Mouse (Mus musculus): ENCODE measurements around the gene Mr1.
"Not testable (repeated sequence)": the region's sequence is repeated elsewhere in the genome, so short reads cannot be mapped to it uniquely, and the experiment has no call there.

The Mr1 gene

GRCm38 (mm10) chr1:155146572-155146980, at the start of gene Mr1:
TSS of gene Mr1 (minus strand) at chr1:155146814.
- DNase-seq (ENCODE audit: low spot score) = peak; percentile 58

- no peak for DNase-seq (ENCODE audit: low spot score)
Observed at GRCm38 (mm10) chr1:155192805-155193368, 46.3 kb upstream of the Mr1 start.

DNA sequence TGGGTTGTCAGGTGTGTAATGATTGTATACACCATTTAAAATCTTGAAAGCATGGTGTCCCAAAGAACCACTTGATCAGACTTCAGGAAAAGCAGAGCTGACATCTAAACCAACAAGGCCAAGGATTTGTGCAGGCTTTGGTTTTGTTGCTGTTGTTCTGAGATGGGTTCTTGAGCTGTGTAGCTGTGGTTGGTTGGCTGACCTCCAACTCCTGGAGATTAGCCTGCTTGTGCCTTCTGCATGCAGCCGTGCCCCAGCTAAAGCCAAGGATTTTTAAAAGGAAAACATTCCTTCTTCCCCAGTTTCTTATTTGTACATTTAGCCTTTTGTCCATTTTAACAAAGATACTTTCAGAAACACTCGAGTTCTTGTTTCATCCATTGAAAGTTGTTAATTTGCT, 45.1 kb upstream of the Mr1 start:
- DNase-seq (ENCODE audit: low spot score) = no peak

- no peak for DNase-seq (ENCODE audit: low spot score)
Observed at GRCm38 (mm10) chr1:155191219-155191618, 44.6 kb upstream of the Mr1 start.

- DNase-seq (ENCODE audit: low spot score) = no peak
Observed at GRCm38 (mm10) chr1:155188656-155189055, 42.0 kb upstream of the Mr1 start.

- no peak for DNase-seq (ENCODE audit: low spot score)
Observed at GRCm38 (mm10) chr1:155184191-155184590, 37.6 kb upstream of the Mr1 start.

GRCm38 (mm10) chr1:155178192-155178924, 31.7 kb upstream of the Mr1 start:
- DNase-seq (ENCODE audit: low spot score) = no peak

DNA sequence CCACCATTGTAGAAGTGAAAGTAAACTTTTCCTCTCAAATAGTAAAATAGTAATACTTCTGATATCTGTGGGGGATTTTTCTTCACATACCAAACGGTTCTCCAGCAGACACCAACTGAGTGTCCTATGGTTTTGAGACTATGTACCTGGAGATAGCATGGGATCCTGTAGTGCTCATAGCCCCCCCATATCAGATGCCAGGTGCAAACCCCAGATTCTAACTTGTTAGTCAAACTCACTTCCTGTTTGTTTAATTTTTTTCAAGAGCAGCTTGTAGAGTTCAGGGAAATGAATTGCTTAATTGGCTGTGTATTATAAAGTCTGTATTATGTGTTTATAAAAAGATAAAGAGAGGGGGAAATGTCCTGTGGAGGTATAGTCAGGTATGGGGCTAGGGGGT, 27.8 kb upstream of the Mr1 start:
- no peak for DNase-seq (ENCODE audit: low spot score)

- DNase-seq (ENCODE audit: low spot score) = not testable (repeated sequence)
Observed at GRCm38 (mm10) chr1:155173644-155174016, 27.0 kb upstream of the Mr1 start.

DNA sequence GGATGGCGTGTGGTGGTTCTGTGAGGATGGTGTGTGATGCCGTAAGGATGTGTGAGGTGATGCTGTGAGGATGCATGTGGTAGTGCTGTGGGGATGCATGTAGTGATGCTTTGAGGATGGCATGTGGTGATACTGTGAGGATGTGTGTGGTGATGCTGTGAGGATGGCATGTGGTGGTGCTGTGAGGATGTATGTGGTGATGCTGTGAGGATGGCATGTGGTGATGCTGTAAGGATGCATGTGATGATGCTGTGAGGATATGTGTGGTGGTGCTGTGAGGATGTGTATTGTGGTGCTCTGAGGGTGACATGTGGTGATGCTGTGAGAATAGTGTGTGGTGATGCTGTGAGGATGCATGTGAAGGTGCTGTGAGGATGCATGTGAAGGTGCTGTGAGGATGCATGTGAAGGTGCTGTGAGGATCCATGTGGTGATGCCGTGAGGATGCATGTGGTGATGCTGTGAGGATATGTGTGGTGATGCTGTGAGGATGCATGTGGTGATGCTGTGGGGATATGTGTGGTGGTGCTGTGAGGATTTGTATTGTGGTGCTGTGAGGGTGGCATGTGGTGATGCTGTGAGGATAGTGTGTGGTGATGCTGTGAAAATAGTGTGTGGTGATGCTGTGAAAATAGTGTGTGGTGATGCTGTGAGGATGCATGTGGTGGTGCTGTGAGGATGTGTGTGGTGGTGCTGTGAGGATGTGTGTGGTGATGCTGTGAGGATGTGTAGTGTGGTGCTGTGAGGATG, 26.5 kb upstream of the Mr1 start:
- DNase-seq (ENCODE audit: low spot score) = no peak

- DNase-seq (ENCODE audit: low spot score) = no peak
Observed at GRCm38 (mm10) chr1:155169935-155170334, 23.3 kb upstream of the Mr1 start.

DNA sequence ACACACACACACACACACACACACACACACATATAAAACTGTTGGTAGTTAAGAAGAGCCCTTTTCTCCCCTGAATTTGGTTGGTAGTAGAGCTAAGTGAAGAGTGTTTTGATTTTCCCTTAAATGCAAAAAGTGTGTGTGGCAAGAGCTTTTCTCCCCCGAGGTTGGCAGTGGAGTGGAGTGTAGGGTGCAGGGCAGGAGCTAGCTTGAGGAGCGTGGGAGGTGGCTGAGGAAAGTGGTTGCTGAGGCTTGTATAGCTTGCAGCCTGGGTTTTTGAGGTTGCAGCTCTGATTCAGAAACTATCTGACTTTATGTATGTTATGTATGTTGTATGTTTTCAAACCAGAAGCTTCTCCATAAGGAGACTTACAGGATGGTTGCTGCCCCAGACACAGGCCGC, 20.8 kb upstream of the Mr1 start:
- no peak for DNase-seq (ENCODE audit: low spot score)

DNA sequence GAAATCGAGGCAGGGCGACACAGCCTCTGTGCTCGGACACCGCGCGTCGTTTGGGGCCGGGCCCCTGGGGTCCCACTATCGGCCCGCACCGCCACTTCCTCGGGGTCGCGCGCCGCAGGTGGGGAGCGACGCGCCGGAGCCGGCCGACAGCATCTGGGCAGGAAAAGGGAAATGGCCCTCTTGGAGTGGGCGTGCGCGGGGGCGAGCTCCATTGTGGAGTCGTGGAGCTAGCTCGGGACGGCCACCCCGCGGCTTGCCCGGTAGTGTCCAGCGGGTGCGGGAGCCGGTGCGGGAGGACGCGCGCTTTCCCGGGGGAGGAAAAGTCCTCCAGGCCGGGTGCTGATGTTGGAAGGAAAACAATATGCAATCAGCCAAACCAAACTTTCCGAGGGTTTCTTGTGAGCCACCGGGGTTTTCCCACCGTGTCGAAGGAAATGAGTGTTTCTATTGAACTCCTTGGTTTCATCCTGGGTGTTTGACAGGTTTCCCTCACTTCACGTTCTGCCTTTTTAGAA, 12.4 kb upstream of the Mr1 start:
- DNase-seq (ENCODE audit: low spot score) = peak; percentile 61

GRCm38 (mm10) chr1:155158141-155158969, 11.7 kb upstream of the Mr1 start, which contains the start of gene Stx6:
TSS of gene Stx6 (plus strand) at chr1:155158715.
- DNase-seq (ENCODE audit: low spot score) = peak; percentile 98

GRCm38 (mm10) chr1:155153906-155154305, 7.3 kb upstream of the Mr1 start:
- no peak for DNase-seq (ENCODE audit: low spot score)

DNA sequence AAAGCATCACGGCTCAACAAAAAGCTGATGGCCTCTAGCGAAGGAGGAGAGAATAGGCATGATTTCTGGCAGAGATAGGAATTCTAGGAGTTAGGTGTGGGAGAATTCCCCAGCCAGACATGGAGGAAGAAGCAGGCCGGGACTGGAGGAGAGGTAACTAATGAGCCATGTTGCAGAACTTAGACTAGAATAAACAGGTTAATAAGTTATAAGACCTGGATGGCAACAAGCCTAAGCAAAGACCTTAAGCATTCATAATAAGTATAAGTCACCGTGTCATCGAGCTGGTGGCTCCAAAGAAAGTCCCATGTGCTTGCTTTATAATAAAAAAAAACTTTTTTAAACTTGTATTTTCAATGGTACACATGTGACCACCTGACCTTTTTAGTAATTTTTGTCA, 4.2 kb upstream of the Mr1 start:
- no peak for DNase-seq (ENCODE audit: low spot score)

- DNase-seq (ENCODE audit: low spot score) = no peak
Observed at GRCm38 (mm10) chr1:155149403-155149802, 2.8 kb upstream of the Mr1 start.

DNA sequence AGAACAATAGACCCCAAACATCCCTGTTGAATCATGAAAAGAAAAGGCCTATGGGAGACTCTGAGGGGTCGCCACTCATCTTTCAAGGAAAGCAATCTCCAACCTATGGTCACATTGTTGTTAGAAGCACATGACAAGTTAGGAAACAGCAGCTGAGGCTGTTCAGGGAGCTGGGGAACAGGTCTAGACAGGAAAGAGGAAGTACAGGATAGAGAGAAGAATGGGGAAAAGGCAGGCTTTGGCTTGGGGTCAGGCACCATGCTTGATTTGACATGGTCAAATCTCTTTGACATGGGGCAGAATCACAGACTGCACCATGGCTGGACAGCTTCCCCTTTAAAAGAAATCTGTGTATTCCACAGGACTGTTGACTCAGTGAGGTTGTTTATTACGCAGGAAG, 614 bp upstream of the Mr1 start:
- DNase-seq (ENCODE audit: low spot score) = no peak

- no peak for DNase-seq (ENCODE audit: low spot score)
Observed at GRCm38 (mm10) chr1:155145620-155146019, 994 bp downstream of the Mr1 start.

DNA sequence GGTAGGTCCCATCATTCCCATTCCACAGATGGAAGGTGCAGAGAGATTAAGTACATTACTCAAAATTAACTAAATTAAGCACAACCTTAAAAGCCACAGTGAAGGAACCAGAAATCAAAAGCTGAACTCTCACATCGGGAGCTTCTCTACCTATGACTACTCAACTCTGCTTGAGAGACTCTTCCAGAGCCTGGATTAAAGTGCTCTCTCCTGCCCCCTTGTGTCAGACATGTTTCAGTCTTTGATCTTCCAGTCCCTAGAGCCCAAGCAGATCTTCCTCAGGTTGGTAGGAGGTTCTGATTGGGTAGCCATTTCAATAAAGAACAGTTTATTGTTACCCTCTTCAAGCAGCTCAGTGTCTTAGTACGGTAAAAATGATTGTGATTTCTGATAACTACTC, 6.5 kb downstream of the Mr1 start:
- peak; percentile 38 for DNase-seq (ENCODE audit: low spot score)

- no peak for DNase-seq (ENCODE audit: low spot score)
Observed at GRCm38 (mm10) chr1:155138795-155139194, 7.8 kb downstream of the Mr1 start.

DNA sequence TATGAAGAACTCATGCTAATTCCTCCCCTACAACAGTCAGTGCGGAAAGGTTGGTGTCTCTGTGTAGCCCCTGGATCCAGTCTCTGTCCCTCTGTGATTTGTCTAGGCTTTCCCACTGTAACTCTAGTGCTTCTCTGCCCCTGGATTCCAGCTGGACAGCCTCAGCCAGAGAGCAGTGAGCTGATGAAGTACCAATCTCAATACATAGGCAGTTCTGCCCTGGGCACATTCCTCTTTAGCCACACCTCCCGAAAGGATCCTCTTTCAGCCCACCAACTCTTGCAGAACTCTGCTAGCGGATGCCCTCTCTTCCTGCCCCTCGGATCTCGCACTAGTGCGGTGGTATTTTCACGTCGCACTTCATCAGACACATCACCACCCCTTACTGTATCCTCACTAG, 11.7 kb downstream of the Mr1 start:
- peak; percentile 60 for DNase-seq (ENCODE audit: low spot score)
